Mouse (Mus musculus) ES-E14 (cell line): ENCODE results near the gene Stac2. TPM values are rescaled to one million over a fixed set of nuclear protein-coding genes. Genes with fewer than 3 reads are reported as not detected.

Experiments used
- DNase-seq: peaks from one replicate; pipeline ENCODE4 v3.0.0-alpha.2; 2013; ENCODE audit warnings: low read depth, low spot score
- H3K27ac ChIP-seq: 2 replicates; pipeline ENCODE4 v1.5.1; 2012; ENCODE audit warnings: low read depth, mild to moderate bottlenecking, low read length, moderate library complexity, mixed read lengths; ENCODE audit not compliant: poor library complexity, insufficient read depth, severe bottlenecking
- H3K36me3 ChIP-seq: 2 replicates; pipeline ENCODE4 v1.6.1; 2012; ENCODE audit warnings: mild to moderate bottlenecking, low read length, moderate library complexity, mixed read lengths; ENCODE audit not compliant: control insufficient read depth, poor library complexity, insufficient read depth, severe bottlenecking
- H3K4me1 ChIP-seq, 2 experiments: fragments of 150-350 bp in 1 of 2; sonication (generic) in 1 of 2; 2 replicates each; pipeline ENCODE4 v1.6.1; 2012; ENCODE audit warnings: low read length in 2 of 2, mild to moderate bottlenecking in 1 of 2, mixed read lengths in 1 of 2; ENCODE audit not compliant: control insufficient read depth in 2 of 2, insufficient read depth in 2 of 2, poor library complexity in 1 of 2
- H3K4me3 ChIP-seq, 2 experiments: fragments of 150-350 bp in 1 of 2; sonication (generic) in 1 of 2; 2 replicates each; pipeline ENCODE4 v1.5.1; 2012; ENCODE audit warnings: low read length in 2 of 2, low read depth in 1 of 2, mild to moderate bottlenecking in 1 of 2, mixed read lengths in 1 of 2; ENCODE audit not compliant: insufficient read depth in 1 of 2, poor library complexity in 1 of 2, severe bottlenecking in 1 of 2
- H3K9ac ChIP-seq: 2 replicates; pipeline ENCODE4 v1.6.1; 2012; ENCODE audit warnings: low read depth, mild to moderate bottlenecking, low read length, mixed read lengths; ENCODE audit not compliant: poor library complexity, insufficient read depth, severe bottlenecking
- H3K9me3 ChIP-seq: fragments of 150-350 bp; sonication (generic); 2 replicates; pipeline ENCODE4 v1.6.1; 2012; ENCODE audit warnings: low read depth, mild to moderate bottlenecking, low read length; ENCODE audit not compliant: control insufficient read depth, insufficient read depth
- CHD2 ChIP-seq: IDR thresholded peaks from 2 replicates; pipeline ENCODE4 v1.6.1; 2014; ENCODE audit warnings: mild to moderate bottlenecking, low read depth, low read length, inconsistent platforms
- HCFC1 ChIP-seq: IDR thresholded peaks from 2 replicates; pipeline ENCODE4 v1.6.1; 2012; ENCODE audit warnings: low read length, inconsistent platforms, borderline replicate concordance; ENCODE audit not compliant: insufficient read depth
- MAFK ChIP-seq: IDR thresholded peaks from 2 replicates; pipeline ENCODE4 v1.6.1; 2014; ENCODE audit warnings: mild to moderate bottlenecking, low read depth, low read length, inconsistent platforms; ENCODE audit not compliant: insufficient read depth
- ZC3H11A ChIP-seq: IDR thresholded peaks from 2 replicates; pipeline ENCODE4 v1.6.1; 2012; ENCODE audit warnings: low read depth, mild to moderate bottlenecking, inconsistent platforms, low read length, borderline replicate concordance
- ZNF384 ChIP-seq: IDR thresholded peaks from 2 replicates; pipeline ENCODE4 v1.6.1; 2012; ENCODE audit warnings: low read depth, low read length, inconsistent platforms
- in situ Hi-C, 2 experiments: fragments of 600-800 bp; cut with MboI; formaldehyde crosslinking; loops; one replicate each; pipeline ENCODE4 v1.15.1; 2025; ENCODE audit warnings: low sequenced_read_pairs in 2 of 2, inconsistent platforms in 1 of 2; ENCODE audit not compliant: unreplicated experiment in 2 of 2
- total RNA-seq: library from RNA; depleted of rRNA; stranded (reverse); fragments of 300-350 nt; gene quantifications from 2 replicates; pipeline ENCODE4 v1.2.3, GENCODE M21; 2012

Gene Stac2
- total RNA-seq, 1 experiment: 2.1 TPM

GRCm38 (mm10) chr11:98049672-98050519 is 3.4 kb downstream of the Stac2 start:
- in situ Hi-C loops: no loop called here

DNA sequence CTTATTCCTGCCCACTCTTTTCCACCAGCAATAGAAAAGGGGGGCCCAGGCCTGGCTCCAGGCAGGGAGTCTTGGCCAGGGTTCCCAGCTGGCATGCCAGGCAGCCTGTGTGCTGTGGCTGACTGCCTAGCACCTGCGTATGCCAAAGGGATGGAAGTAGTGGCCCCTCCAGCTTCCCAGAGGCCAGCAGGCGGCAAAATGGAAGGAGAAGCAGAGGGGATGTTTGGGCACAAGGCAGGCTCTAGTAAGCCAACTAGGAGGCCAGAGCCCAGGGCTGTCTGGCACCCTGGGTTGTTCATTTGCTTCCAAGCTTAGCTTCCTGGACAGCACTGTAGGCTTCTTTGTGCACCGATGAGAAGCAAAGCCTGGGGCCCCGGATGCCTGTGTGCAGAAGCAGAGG is 5.5 kb downstream of the Stac2 start:
- no peak overlapping the region for H3K4me3 ChIP-seq
- no peaks in the 10 kb centered on the region for H3K9me3 ChIP-seq
- no peak overlapping the region for H3K9ac ChIP-seq
- H3K36me3 ChIP-seq: no peaks in the 10 kb centered on the region
- no peak overlapping the region for H3K27ac ChIP-seq
- DNase-seq: no peak
- in situ Hi-C loops: no loop called here
- TF ChIP-seq CHD2 (no peak), ZNF384 (no peak), ZC3H11A (no peak), MAFK (no peak), HCFC1 (no peak)
- peaks cover 0 to 13% of the 10 kb centered on the region in 2 experiments; a peak in 2 of 4 replicates for H3K4me1 ChIP-seq

More at GRCm38 (mm10) chr11:98049672-98050519, 3.4 kb downstream of the Stac2 start:
- H3K27ac ChIP-seq: no peak overlapping the region
- no peaks in the 10 kb centered on the region for H3K36me3 ChIP-seq
- peaks cover 0 to 11% of the 10 kb centered on the region in 2 experiments; a peak in 2 of 4 replicates for H3K4me1 ChIP-seq
- no peak overlapping the region for H3K9ac ChIP-seq
- no peaks in the 10 kb centered on the region for H3K9me3 ChIP-seq
- no peak for DNase-seq
- no peak overlapping the region for H3K4me3 ChIP-seq
- TF ChIP-seq HCFC1: no peak
- TF ChIP-seq ZC3H11A: no peak
- no peak for TF ChIP-seq MAFK
- no peak for TF ChIP-seq CHD2
- no peak for TF ChIP-seq ZNF384

- no peak for DNase-seq
- Histone ChIP-seq H3K9me3 (no peaks in the 10 kb centered on the region), H3K36me3 (no peaks in the 10 kb centered on the region), H3K27ac (no peak overlapping the region), H3K4me3 (no peak overlapping the region), H3K4me1 (peaks cover 0 to 14% of the 10 kb centered on the region in 2 experiments; a peak in 2 of 4 replicates), H3K9ac (no peak overlapping the region)
- in situ Hi-C loops: no loop called here
- no peak for TF ChIP-seq HCFC1
- TF ChIP-seq MAFK: no peak
- TF ChIP-seq CHD2: no peak
Observed at GRCm38 (mm10) chr11:98046466-98046865, 6.8 kb downstream of the Stac2 start.

- no peaks in the 10 kb centered on the region for H3K36me3 ChIP-seq
- no peak overlapping the region for H3K4me3 ChIP-seq
- H3K27ac ChIP-seq: no peak overlapping the region
- no peak overlapping the region for H3K9ac ChIP-seq
- peak; percentile 75 for DNase-seq
- no peak for TF ChIP-seq MAFK
- TF ChIP-seq HCFC1: no peak; the same call in 1 of the 2 replicates
- TF ChIP-seq CHD2: no peak
- TF ChIP-seq ZNF384: no peak
- TF ChIP-seq ZC3H11A: no peak
- in situ Hi-C loops: no loop called here
- H3K9me3 ChIP-seq: no peaks in the 10 kb centered on the region
- peaks cover 2 to 16% of the 10 kb centered on the region in 2 experiments; a peak in 2 of 4 replicates for H3K4me1 ChIP-seq
Observed at GRCm38 (mm10) chr11:98045596-98045995, 7.7 kb downstream of the Stac2 start.
